Mouse (Mus musculus) liver, adult 2 months (tissue): ENCODE measurements at regions not wholly inside any gene's neighbourhood (a gene's known extent, or its start where the extent isn't known, plus 50 kb on each side); places are given as distances from the start of the nearest gene placed in this dataset.

Source experiments
- CTCF ChIP-seq: fragments of 200-500 bp; IDR thresholded peaks from 2 replicates; pipeline ENCODE4 v1.5.1; 2011; ENCODE audit warnings: low read depth, low read length, control low read depth
- POLR2A ChIP-seq: fragments of 200-500 bp; IDR thresholded peaks from 2 replicates; pipeline ENCODE4 v1.6.1; 2011; ENCODE audit warnings: low read length, control low read depth; ENCODE audit not compliant: insufficient read depth; ENCODE audit errors: extremely low read depth

GRCm38 (mm10) chr13:71403654-71404560 is 559.6 kb downstream of the Irx1 start:
- TF ChIP-seq CTCF (no peak), POLR2A (no peak)
